Comparison of ENCODE assay signal across 27 mouse cellular contexts in genomic region chr5:53500509-53501145, GRCm38 (mm10). TPM values are rescaled to one million over a fixed set of nuclear protein-coding genes. Genes with fewer than 3 reads are reported as not detected.
DNase-seq lines count a peak whose midpoint lies in the region; ATAC-seq and TF ChIP-seq lines count a peak whose summit lies in the region.
"Had no signal": no experiment of that assay in that cellular context is flagged by ENCODE, and none has a peak within 500 bp of the region (broad histone marks: within the 10 kb centered on the region; RNA-seq: fewer than 3 reads in every experiment).

No protein-coding gene starts in this region.

- no peak overlapping the region for H3K4me2 ChIP-seq in forebrain, embryonic 14.5 days (ENCODE audit: low read length)
- H3K4me2 ChIP-seq in forebrain, embryonic 11.5 days (ENCODE audit: low read depth, low read length, severe bottlenecking): no peak overlapping the region
- no peak overlapping the region for H3K4me2 ChIP-seq in hindbrain, postnatal 0 days (ENCODE audit: low read depth, low read length)
- no peak overlapping the region for H3K4me2 ChIP-seq in hindbrain, embryonic 11.5 days (replicated peaks; ENCODE audit: low read depth, low read length)
- H3K4me2 ChIP-seq: hindbrain, embryonic 12.5 days; kidney, embryonic 15.5 days; midbrain, embryonic 15.5 days; neural tube, embryonic 12.5 days had no signal

- TF ChIP-seq CTCF in hindbrain, postnatal 0 days (IDR thresholded peaks at IDR 0.05; ENCODE audit: low read depth): no peak

- no peak overlapping the region for H3K27ac ChIP-seq in forebrain, embryonic 14.5 days (ENCODE audit: low read depth, low read length)
- H3K27ac ChIP-seq in forebrain, embryonic 11.5 days (ENCODE audit: low read depth, low read length): no peak overlapping the region
- no peak overlapping the region for H3K27ac ChIP-seq in hindbrain, postnatal 0 days
- no peak overlapping the region for H3K27ac ChIP-seq in hindbrain, embryonic 11.5 days (ENCODE audit: low read depth, low read length)
- H3K27ac ChIP-seq in embryonic facial prominence, embryonic 10.5 days (replicated peaks): no peak overlapping the region
- H3K27ac ChIP-seq: hindbrain, embryonic 12.5 days; kidney, embryonic 15.5 days; liver, embryonic 14.5 days; macrophage; midbrain, embryonic 15.5 days; neural tube, embryonic 12.5 days had no signal

- DNase-seq in forebrain, embryonic 14.5 days (ENCODE audit: low spot score): peak; percentile 64
- DNase-seq in forebrain, embryonic 11.5 days (ENCODE audit: low spot score): no peak
- peak; percentile 18 for DNase-seq in hindbrain, postnatal 0 days (ENCODE audit: low spot score)
- DNase-seq in hindbrain, embryonic 11.5 days (ENCODE audit: low spot score): no peak
- peak; percentile 27 for DNase-seq in retina, postnatal 1 day
- DNase-seq in retina, embryonic 14.5 days (ENCODE audit: low spot score): no peak
- no peak for DNase-seq in embryonic facial prominence, embryonic 10.5 days (ENCODE audit: low spot score)
- DNase-seq: adrenal gland, postnatal 25 days; cerebellum, adult 2 months; cerebellum, postnatal 25 days; gastrocnemius, postnatal 10 days; heart, postnatal 14 days; kidney, adult 18-20 months; kidney, postnatal 25 days; liver; lung, adult 2 months; lung, postnatal 10 days; thymus, postnatal 4 days had no signal

- no peaks in the 10 kb centered on the region for H3K9me3 ChIP-seq in forebrain, embryonic 14.5 days (replicated peaks; ENCODE audit: control insufficient read depth, low read length)
- no peaks in the 10 kb centered on the region for H3K9me3 ChIP-seq in forebrain, embryonic 11.5 days (ENCODE audit: control insufficient read depth, low read length)
- H3K9me3 ChIP-seq in hindbrain, postnatal 0 days (ENCODE audit: low read length): no peaks in the 10 kb centered on the region
- no peaks in the 10 kb centered on the region for H3K9me3 ChIP-seq in hindbrain, embryonic 11.5 days (ENCODE audit: control insufficient read depth, low read length)
- no peaks in the 10 kb centered on the region for H3K9me3 ChIP-seq in embryonic facial prominence, embryonic 10.5 days
- H3K9me3 ChIP-seq: G1E; hindbrain, embryonic 12.5 days; kidney, embryonic 15.5 days; midbrain, embryonic 15.5 days; neural tube, embryonic 12.5 days had no signal

- H3K9ac ChIP-seq in forebrain, embryonic 14.5 days (ENCODE audit: low read length): no peak overlapping the region
- H3K9ac ChIP-seq in forebrain, embryonic 11.5 days (ENCODE audit: low read length): no peak overlapping the region
- no peak overlapping the region for H3K9ac ChIP-seq in hindbrain, postnatal 0 days (replicated peaks; ENCODE audit: low read length)
- no peak overlapping the region for H3K9ac ChIP-seq in hindbrain, embryonic 11.5 days (ENCODE audit: low read depth, low read length)
- H3K9ac ChIP-seq: hindbrain, embryonic 12.5 days; kidney, embryonic 15.5 days; liver, embryonic 14.5 days; midbrain, embryonic 15.5 days; neural tube, embryonic 12.5 days had no signal

- no peak overlapping the region for H3K4me3 ChIP-seq in forebrain, embryonic 14.5 days (ENCODE audit: low read depth, low read length)
- no peak overlapping the region for H3K4me3 ChIP-seq in forebrain, embryonic 11.5 days (ENCODE audit: low read depth, low read length)
- H3K4me3 ChIP-seq in hindbrain, postnatal 0 days (ENCODE audit: low read length): no peak overlapping the region
- H3K4me3 ChIP-seq in hindbrain, embryonic 11.5 days (ENCODE audit: low read depth, low read length): no peak overlapping the region
- H3K4me3 ChIP-seq in embryonic facial prominence, embryonic 10.5 days: no peak overlapping the region
- H3K4me3 ChIP-seq: hindbrain, embryonic 12.5 days; kidney, embryonic 15.5 days; midbrain, embryonic 15.5 days; myocyte; neural tube, embryonic 12.5 days had no signal

- 42% methylated on average over 10 of the region's 10 CpGs for WGBS in forebrain, embryonic 14.5 days
- 74% methylated on average over 10 of the region's 10 CpGs for WGBS in forebrain, embryonic 11.5 days
- WGBS in hindbrain, postnatal 0 days: 43% methylated on average over 10 of the region's 10 CpGs
- WGBS in hindbrain, embryonic 11.5 days: 60% methylated on average over 10 of the region's 10 CpGs
- WGBS in embryonic facial prominence, embryonic 10.5 days: 70% methylated on average over 10 of the region's 10 CpGs

- ATAC-seq in forebrain, embryonic 14.5 days: peak; percentile 64
- no peak for ATAC-seq in forebrain, embryonic 11.5 days (replicated peaks; ENCODE audit: low FRiP score)
- ATAC-seq in hindbrain, postnatal 0 days: no peak
- ATAC-seq in hindbrain, embryonic 11.5 days (ENCODE audit: low FRiP score): no peak
- ATAC-seq: midbrain, embryonic 15.5 days; Patski had no signal

- no peaks in the 10 kb centered on the region for H3K36me3 ChIP-seq in forebrain, embryonic 14.5 days (ENCODE audit: control insufficient read depth, insufficient read depth, low read length)
- H3K36me3 ChIP-seq in forebrain, embryonic 11.5 days (ENCODE audit: control insufficient read depth, insufficient read depth, low read length): no peaks in the 10 kb centered on the region
- no peaks in the 10 kb centered on the region for H3K36me3 ChIP-seq in hindbrain, postnatal 0 days (ENCODE audit: insufficient read depth, low read length)
- H3K36me3 ChIP-seq in hindbrain, embryonic 11.5 days (ENCODE audit: control insufficient read depth, insufficient read depth, low read length): no peaks in the 10 kb centered on the region
- no peaks in the 10 kb centered on the region for H3K36me3 ChIP-seq in embryonic facial prominence, embryonic 10.5 days (replicated peaks)
- H3K36me3 ChIP-seq: G1E; hindbrain, embryonic 12.5 days; kidney, embryonic 15.5 days; midbrain, embryonic 15.5 days; neural tube, embryonic 12.5 days had no signal

- H3K4me1 ChIP-seq in forebrain, embryonic 14.5 days (ENCODE audit: control insufficient read depth, insufficient read depth, low read length): peaks cover 4% of the 10 kb centered on the region; the same call in 1 of the 2 replicates
- H3K4me1 ChIP-seq in forebrain, embryonic 11.5 days (replicated peaks; ENCODE audit: control insufficient read depth, insufficient read depth, low read length): no peaks in the 10 kb centered on the region
- no peaks in the 10 kb centered on the region for H3K4me1 ChIP-seq in hindbrain, postnatal 0 days (ENCODE audit: insufficient read depth, low read length)
- no peaks in the 10 kb centered on the region for H3K4me1 ChIP-seq in hindbrain, embryonic 11.5 days (replicated peaks; ENCODE audit: control insufficient read depth, insufficient read depth, low read length)
- 0 out of 2 replicates have a peak, but pooled peaks cover 7% of the 10 kb centered on the region for H3K4me1 ChIP-seq in embryonic facial prominence, embryonic 10.5 days
- H3K4me1 ChIP-seq: hindbrain, embryonic 12.5 days; midbrain, embryonic 15.5 days; neural tube, embryonic 12.5 days had no signal

- H3K27me3 ChIP-seq in forebrain, embryonic 14.5 days (replicated peaks; ENCODE audit: control insufficient read depth, insufficient read depth, low read length): no peaks in the 10 kb centered on the region
- no peaks in the 10 kb centered on the region for H3K27me3 ChIP-seq in forebrain, embryonic 11.5 days (ENCODE audit: control insufficient read depth, insufficient read depth, low read length)
- no peaks in the 10 kb centered on the region for H3K27me3 ChIP-seq in hindbrain, postnatal 0 days (ENCODE audit: insufficient read depth, low read length)
- no peaks in the 10 kb centered on the region for H3K27me3 ChIP-seq in hindbrain, embryonic 11.5 days (ENCODE audit: control insufficient read depth, insufficient read depth, low read length)
- no peaks in the 10 kb centered on the region for H3K27me3 ChIP-seq in embryonic facial prominence, embryonic 10.5 days (replicated peaks; ENCODE audit: low read depth, poor library complexity, severe bottlenecking)
- H3K27me3 ChIP-seq: hindbrain, embryonic 12.5 days; kidney, embryonic 15.5 days; midbrain, embryonic 15.5 days; neural tube, embryonic 12.5 days; Patski had no signal

RNA-seq across cellular contexts. Expression of gene Rbpj, which starts 34.7 kb away (rescaled TPM):
- polyA plus RNA-seq in forebrain, embryonic 14.5 days (2014; fragmentation: Nextera tagmentation; extraction: Ambion mirVana): 49.4 and 51.2 TPM in 2 replicates
- polyA plus RNA-seq in forebrain, embryonic 11.5 days (2014; fragmentation: Nextera tagmentation; extraction: Ambion mirVana): 59.2 and 61.5 TPM in 2 replicates
- total RNA-seq in hindbrain, postnatal 0 days (2014; rRNA removed): 22.4 and 26.6 TPM in 2 replicates
- 16.7 and 17.6 TPM in 2 replicates for polyA plus RNA-seq in hindbrain, postnatal 0 days (2015; fragmentation: Nextera tagmentation; extraction: Ambion mirVana)
- 56.1 and 65.0 TPM in 2 replicates for polyA plus RNA-seq in hindbrain, embryonic 11.5 days (2014; fragmentation: Nextera tagmentation; extraction: Ambion mirVana)
- 43.5 and 44.9 TPM in 2 replicates for polyA plus RNA-seq in embryonic facial prominence, embryonic 10.5 days (2016; fragmentation: Nextera tagmentation; extraction: Ambion mirVana)

Comparison
In these comparisons a context has a peak if more than half of its experiments do, and no peak if none do; other contexts are left out.
1. DNase-seq: peak in forebrain, embryonic 14.5 days (single experiment), hindbrain, postnatal 0 days (single experiment) and retina, postnatal 1 day (single experiment); none in forebrain, embryonic 11.5 days (single experiment), hindbrain, embryonic 11.5 days (single experiment), retina, embryonic 14.5 days (single experiment) and embryonic facial prominence, embryonic 10.5 days (single experiment).